Mouse (Mus musculus): Measurements from ENCODE around the gene Opn4.
A peak's percentile ranks its signal among the peaks of the same experiment; 100 is the strongest.

Gene Opn4

DNA sequence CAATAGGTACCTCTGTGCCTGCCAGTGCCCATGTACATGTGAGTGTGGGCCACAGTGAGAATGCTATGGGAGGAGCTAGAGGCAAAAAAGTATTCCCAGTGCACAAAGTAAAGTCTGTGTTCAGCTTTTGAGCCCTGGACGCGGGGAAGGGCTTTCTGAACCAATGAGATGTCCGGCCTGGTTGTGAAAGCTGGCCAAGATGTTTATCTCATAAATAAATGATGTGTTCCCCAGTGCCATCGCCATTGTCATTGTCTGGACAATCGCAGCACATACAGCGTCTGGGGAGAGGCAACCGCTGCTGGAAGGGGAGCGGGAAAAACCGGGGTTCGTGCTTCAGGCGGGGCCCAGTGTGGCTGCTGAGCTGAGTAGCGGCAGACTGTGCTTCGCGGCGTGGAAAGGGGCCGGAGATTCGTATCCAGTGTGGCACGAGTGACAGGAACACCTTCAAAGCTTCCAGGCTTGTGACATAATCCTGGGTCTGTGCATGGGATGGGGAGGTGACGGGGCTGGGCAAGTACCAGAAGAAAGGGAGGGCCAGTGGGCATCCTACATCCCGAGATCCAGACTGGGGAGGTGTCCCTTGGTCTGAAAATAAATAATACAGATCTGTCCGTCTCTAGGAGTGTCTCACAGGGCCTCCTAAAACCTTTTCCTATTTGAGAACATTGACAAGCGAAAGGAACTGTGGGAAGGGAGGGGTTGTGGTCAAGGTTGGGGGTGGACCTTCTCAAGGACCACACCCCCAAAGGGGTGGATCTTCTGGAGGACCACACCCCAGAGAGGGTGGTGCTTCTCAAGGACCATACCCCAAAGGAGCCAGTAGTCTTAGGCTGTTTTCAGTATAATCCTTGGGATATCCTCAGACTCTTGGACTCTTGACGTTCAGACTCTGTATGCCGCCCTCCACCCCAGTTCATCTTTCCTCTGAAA, 8.9 kb downstream of the Opn4 start:
- DNase-seq (ENCODE audit: low spot score), result no peak

DNA sequence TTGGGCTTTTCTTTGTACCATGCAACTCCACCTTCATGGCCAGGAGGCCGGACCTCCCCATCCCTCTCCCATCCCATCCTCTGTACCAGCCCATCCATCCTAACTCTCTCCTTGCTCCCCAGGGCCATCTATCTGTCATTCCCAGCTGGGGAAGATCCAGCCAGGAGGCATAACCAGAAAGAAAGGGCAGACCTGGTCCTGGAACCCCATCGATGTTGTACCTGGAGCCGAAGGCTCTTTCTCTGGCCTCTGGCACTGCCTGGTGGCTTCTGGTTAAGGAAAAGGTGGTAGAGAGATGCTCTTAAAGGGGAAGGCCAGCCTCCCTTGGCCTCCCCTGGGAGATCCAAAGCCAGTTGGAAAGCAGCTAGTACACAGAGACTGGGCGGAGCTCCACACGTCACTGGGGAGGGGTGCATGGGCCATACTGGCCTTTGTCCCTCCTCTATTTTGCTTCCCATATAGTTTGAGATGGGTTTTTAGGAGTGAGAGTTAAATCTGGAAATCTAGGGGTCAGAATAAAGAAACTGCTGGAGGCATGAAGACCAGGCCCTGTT, 9.8 kb downstream of the Opn4 start:
- no peak for DNase-seq (ENCODE audit: low spot score)

DNA sequence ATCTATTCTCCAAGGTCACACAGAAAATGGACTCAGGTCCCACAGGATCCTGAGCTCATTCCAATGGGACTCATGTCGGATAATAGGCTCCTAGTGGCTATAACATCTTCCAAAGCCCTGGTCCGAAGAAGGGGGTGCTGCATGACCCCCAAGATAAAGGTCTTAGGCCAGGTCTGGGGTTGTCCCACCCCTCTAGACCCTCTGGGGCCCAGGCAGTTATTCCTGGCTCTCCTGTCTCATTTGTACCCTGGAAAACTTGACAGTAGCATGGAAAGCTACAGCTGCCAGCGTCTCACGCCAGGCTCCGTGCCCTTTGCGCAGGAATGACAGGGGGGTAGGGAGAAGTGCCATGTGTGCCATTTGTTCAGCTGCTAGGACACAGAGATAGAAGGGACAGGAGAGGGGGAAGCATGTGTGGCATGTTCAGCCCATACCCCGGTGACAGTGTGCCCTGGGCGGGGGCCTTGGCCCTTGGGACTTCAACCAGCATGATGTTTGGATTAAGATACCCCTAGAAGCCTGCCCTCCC, 10.7 kb downstream of the Opn4 start:
- DNase-seq (ENCODE audit: low spot score), result no peak

DNA sequence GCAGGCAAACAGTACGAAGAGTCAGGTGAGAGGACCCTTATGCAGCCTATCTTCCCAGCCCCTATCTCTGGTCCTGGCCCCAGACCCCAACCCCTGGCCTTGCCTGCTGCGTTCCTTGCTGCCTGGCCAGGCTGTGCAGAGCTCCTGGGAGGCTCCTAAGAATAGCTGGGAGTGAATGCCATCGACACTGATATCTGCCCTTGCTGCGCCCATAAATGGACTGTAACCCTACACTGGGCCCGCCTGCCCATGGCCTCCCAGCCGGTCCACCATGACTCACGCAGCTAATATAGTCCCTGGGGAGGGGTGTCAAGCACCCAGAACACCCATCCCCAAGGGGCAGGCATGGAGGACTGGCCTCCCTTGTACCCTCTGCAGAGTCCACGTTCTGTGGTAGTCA, 11.4 kb downstream of the Opn4 start, which contains the start of gene Ldb3:
Gene Ldb3 (minus strand): TSS at position 185 of the 400 bp plus-strand sequence.
- DNase-seq (ENCODE audit: low spot score), result no peak

DNA sequence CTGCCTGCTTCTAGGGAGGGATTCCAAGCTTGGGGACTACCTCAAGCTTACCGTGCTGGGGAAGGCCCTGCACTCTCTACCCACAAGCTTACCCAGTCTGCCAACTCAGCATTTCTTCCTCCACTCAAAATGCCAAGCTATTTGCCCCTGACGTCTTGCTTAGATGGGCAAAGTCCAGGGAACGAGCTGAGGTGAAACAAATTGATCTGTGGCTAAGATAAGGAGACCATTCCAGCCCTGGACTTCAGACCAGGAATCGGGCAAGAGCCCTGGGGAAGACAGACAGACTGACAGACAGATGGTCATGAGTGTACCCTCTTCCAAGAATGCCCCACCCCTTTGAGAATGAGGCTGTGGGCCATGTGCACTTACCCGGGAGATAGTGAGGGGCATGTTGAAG, 11.9 kb downstream of the Opn4 start:
- DNase-seq (ENCODE audit: low spot score), result no peak

DNA sequence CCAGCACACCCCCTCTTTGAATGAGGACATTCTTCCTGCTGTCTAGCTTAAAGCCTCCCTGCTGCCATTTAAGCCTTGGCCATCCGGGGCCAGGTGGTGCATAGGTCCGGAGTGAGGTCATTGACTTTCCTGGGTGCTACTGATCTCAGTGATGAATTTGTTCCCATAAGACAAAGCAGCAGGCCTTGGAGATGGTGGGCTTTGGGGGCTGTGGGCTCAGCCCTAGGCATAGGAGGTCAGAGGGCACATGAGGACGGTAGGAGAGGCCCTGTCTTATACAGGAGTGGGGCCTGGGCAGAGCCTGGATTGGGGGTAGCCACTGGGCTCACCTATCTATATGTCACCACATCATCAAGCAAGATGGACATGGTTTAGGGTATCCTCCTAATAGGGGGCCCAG, 13.1 kb downstream of the Opn4 start:
- no peak for DNase-seq (ENCODE audit: low spot score)

DNA sequence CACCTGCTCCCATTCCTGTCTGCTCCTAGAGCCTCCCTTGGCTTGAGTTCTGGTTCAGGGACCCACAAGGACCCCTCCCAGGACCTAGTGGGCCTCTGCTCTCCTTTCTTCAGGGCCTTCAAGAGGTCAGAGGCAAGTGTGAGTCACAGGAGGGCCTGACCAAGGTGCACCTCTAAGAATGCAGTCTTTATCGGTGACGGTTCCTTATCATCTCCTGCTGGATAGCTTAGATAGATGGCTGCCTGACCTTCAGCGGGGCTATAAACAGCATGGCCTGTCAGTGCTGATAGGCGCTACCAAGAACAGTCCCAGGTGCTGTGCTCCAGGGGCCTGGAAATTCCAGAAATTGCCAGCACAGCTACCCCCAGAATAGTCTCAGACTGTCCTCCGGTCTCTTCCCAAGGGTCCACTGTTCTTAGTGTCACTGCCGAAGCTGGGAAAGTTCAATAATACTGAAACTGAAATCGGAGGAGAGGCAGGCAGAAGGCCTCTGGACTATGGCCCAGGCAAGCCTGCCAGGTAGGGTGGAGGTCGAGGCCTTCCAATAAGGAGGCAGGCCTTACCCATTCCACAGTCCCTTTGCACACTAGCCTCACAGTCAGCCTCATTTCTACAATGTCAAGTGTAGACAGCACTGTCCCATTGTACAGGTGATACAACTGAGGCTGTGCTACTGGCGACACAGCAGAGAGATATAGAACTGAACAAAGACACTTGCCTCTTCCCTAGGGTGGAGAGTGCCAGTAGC, 14.4 kb downstream of the Opn4 start:
- no peak for DNase-seq (ENCODE audit: low spot score)

DNA sequence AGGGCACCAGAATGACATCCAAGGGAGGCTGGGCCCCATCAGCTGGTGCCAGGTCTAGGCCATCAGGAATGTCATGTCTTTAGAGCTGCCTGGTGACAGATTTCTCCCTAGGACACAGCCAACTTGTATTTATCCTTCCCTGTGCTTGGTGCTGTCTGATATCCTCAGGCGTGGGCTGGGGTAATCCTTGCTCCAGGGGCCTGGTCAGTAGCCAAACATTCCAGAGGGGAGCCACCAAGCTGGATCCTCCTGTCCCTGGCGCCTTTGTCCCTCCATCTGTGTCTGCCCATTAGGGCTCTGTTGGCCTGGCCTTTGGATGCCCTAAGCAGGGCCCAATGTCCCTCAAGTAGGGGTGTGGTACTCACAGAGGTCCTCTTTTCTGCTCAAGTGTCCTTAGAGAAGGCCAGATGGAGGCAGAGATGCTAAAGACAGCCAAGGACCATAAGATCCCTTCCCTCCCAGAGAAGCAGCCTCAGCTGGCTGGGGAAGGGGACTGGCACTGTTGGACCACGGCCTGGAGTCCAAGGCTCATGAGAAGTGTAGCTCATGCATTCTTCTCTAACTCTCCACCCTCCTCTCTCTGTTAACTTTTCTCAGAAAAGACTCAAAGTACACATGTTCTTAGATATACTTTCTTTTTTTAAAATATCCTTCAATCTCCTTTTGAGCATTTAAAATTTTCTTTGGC, 17.1 kb downstream of the Opn4 start:
- no peak for DNase-seq (ENCODE audit: low spot score)

DNA sequence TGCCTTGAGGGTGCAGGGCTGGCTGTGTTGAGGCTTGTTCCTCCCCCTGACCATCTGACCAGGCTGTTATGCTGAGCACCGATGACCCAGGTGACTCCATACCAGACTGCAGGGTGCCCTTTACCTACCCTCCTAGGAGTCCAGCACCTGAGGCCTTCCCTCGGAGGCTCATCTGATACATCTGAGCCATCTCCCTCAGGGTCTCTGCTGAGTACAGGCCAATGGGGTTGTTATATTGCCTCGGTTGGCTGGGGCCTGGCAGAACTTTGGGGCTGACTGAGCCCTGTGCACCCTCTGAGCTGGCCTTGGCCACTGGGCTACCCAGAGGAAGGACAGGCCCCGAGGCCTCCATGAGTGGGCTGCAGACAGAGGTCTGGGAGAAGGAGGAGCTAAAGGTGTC, 23.1 kb downstream of the Opn4 start:
- no peak for DNase-seq (ENCODE audit: low spot score)

DNA sequence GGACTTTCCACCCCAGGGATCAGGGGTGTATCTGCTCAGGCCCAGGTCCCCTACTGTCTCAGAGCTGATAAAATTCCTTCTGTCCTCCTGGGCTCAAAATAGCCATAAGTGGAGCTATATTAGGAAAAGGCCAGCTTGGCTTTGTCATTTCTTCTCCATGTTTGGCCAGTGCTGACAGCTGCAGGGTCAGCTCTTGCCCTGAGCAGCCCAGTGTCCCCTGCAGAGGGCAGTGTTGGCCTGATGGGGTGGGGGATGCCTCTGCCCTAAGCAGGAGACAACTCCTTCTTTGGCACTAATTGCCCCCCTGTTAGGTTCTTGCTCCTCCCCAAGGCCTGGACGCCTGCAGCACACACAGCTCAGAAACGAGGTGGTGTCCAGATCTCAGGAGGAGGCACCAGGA, 25.9 kb downstream of the Opn4 start:
- no peak for DNase-seq (ENCODE audit: low spot score)

DNA sequence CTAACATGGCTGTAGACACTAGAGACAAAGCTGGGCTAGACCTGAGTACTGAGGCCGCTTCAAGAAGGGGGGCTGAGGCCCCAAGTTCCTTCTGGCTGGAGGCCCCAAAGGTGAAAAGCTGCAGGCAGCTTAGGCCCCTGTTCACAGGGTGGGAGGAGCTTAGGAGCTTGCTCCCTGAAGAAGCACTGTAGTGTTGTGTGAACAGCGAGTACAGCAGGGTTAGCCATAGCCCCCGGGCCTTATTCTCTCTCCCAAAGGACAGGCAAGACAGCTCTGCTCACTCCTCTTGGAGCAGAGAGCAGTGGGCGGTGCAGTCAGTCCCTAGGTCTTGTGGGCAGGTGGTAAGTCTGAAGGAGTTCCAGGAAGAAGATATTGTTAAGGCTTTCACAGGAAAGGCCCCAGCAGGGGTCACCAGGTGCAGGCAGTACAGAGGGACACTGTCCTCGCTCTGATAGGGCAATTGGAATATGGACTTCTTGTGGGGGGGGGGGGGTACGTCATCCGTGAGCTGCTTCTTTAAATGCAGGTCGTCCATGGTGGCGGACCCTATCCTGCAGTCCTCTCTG, 26.5 kb downstream of the Opn4 start:
- no peak for DNase-seq (ENCODE audit: low spot score)

DNA sequence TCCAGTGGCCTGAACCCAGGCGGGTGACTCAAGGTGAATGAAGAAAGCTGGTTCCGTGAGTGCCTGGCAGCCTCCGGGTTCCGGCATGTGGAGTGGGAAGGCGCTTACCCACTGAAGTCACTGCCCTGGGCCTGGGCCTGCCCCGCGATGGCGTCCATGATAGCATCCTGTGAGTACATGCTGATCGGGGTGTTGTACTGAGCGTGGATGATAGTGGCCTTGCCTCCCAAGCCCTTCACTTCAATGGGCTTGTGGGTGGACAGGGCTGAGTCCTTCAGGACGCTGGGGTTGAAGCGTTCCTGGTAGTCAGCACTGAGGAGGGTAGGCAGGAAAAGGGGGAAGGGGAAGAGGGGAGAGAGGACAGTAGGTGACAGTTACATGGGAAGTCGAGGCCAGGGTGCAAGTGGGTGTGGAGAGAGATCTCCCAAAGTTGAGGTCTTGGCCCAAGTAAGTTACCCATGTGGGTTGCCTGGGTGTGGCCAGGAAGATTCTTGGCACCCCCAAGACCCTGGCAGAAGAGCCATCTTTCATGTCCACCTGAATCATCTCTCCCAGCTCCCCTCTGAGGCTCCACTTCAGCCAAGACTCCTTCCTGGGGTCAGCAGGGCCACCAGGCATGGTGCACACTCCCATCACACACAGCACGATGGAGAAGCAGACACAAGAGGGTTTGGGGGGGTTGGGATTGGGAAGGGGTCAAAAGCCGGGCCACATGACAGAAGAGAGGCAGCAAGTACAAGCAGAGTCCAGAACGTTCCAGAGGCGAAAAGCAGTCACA, 28.1 kb downstream of the Opn4 start:
- no peak for DNase-seq (ENCODE audit: low spot score)

DNA sequence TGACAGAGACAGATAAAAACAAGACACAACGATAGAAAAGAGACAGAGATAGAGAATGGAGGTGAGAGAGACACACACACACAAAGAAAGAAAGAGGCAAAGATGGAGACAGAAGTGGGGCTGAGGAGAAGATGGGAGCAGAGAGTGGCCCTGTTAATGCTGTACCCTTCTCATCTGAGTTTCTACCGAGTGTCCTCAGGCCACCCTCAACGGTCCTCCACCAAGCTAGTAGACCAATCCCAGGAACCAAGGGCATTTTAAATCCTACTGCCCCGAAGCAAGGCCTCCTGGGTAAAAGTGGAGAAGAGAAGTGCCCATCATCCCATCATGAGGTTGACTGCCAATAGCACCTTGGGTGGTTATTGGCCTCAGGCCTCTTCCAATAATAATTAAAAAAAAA, 29.0 kb downstream of the Opn4 start:
- no peak for DNase-seq (ENCODE audit: low spot score)

DNA sequence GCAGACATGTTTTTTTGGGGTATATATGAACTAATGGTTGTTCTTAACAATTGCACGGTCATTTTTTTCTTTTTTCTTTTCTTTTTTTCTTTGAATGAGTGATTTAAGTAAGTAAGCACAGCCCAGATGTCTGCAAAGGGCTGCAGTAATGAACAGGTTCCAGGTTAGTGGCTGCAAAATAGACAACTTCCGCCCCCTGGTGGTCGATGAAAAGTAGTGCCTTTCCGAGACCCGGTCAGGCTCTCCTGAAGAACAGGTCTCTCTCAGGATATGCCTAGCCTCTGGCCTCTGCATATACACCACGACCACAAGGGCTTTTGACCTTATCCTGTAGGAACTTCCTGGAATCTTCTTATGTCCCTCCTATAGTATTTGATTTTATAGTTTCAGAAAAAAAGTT, 29.6 kb downstream of the Opn4 start:
- peak; percentile 48 for DNase-seq (ENCODE audit: low spot score)

DNA sequence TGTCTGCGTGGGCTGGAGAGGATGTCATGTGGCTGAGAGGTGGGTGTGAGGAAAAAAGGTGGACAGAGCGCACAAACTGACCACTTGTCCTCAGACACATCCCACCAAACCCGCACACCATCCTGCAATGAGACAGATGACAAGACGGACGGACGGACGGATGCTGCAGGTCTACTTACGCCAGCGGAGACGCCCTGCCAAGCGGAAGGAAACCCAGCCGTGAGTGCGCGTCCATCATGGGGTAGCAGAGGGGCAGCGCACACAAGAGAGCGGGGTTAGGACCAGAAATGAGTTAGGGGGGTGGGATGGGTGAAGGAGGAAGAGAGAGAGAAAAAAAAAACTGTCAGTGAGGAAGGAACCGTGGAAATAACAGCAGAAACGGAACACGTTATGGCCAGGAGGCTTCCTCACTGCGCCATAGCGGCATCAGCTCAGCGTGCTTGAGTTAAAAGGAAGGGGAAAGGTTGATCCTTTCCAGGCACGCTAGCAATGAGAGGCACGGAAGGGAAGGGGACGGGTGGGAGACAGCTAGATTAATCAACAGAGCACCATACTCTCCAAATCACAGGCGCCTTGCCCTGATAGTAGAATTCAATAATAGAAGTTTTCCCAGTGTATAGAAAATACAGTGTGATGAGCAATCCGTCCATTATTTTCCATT, 30.3 kb downstream of the Opn4 start:
- no peak for DNase-seq (ENCODE audit: low spot score)

DNA sequence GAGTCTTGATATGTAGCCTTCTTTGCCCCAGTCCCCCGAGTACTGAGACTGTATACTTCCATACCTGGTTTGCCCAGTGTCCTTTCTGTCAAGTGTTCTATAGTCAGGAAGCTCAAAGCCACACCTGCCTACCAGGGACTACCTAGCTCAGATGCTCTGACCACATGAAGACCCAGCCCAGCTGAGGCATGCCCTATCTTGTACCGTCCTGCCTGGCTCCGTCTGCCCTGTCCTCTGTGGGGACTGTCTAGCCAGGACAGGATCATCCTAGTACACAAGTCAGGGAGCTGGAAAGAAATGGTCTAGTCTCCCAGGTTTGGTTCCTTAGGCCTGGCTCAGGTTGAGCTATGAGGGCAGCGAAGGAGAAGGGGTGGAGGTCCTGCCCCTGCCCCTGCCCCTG, 31.3 kb downstream of the Opn4 start:
- no peak for DNase-seq (ENCODE audit: low spot score)

DNA sequence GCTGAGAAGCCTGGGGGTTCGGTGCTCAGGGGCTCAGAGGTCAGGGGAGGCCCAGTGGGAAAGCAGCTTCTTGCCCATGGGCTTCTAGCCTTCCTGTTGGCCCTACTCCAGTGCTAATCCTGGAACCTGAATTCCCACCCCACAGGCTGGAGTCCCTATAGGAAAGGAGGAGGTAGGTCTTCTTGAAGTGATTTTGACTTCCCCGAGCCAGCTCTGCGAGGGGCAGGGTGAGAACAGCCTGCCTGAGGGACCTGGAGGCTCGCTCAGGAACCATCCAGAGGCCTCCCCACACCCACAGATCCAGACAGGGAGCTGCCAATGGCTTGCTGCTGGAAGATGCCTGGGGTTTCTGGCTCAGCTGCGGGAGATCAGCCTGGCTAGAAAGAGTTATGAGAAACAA, 32.2 kb downstream of the Opn4 start:
- DNase-seq (ENCODE audit: low spot score), result no peak

DNA sequence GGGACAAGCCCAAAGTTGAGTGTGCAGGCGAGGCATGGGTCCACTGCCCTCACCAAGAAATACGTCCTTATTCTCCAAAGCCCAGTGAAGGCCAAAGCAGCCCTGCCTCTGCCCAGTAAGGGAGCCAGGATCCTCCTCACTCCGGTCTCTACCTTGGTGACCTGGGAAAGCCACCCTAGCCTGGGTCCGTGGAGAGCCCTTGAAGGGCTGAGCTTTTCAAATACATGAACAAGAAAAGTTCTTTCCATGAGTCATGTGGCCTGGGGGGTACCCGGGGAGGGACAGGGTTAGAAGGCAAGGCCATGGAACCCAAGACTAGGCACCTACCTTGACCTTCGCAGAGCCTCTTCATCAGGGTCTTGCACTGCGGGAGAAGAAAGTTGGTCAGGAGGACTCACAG, 33.4 kb downstream of the Opn4 start:
- no peak for DNase-seq (ENCODE audit: low spot score)

DNA sequence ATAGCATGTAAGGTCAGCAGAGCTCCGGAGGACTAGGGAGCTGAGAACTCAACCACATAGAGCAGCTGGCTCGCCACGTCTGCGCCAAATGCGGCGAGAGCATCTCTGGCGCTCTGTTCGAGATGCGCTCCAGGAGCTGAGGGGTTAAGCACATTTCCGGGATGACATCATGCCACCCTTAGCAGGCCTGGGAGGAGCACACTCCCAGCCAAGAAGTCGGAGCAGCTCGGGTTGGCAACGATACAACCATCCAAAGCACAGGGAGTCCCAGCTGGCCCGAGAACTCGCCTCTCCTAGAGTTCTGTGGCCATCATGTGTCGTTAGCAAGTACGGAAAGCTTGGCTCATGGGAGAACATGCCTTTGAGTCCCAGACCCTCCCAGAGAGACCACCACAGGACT, 34.2 kb downstream of the Opn4 start:
- DNase-seq (ENCODE audit: low spot score), result no peak

DNA sequence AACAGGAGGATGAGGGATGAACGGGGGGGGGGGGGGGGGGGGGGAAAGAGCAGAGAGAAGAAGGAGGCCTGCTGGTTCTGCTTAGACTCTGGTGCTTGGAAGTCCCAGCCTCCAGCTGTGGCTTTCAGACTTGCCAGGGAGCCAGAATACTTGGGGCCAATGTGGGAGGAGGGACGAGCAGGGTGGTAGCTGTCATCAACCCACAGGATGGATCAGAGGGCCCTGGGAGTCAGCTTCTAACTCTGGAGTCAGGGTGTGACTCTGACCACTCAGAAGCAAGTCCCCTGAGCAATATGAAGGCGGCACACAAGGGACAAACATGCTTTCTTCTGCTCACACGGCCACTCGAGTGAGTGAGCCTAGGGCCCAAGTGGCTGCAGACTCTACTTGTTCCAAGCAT, 35.3 kb downstream of the Opn4 start:
- DNase-seq (ENCODE audit: low spot score), result no peak

DNA sequence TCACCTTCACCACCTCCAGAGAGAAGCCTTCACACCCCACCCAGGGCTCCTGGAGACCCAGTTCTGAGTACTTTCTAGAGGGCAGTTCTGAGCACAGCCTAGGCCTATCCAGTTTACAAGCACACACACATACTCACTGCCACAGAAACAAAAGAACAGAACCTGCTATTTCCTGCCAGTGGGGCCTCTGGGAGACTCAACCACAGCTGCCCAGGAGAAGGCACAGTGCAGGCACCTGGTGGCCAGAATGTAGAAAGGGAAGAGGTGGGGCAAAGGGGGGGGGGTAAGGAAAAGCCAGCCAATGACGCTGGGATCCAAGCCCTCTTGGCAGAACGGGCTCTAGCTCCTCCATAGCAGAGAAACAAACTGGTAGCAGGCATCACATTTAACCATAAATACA, 37.5 kb downstream of the Opn4 start:
- no peak for DNase-seq (ENCODE audit: low spot score)
